Mouse (Mus musculus) granulocyte monocyte progenitor cell, adult 5-6 weeks (primary cell): Measurements from ENCODE around the gene Vmn1r234. TPM values are rescaled to one million over a fixed set of nuclear protein-coding genes. Genes with fewer than 3 reads are reported as not detected.
"Not testable (repeated sequence)": the region's sequence is repeated elsewhere in the genome, so short reads cannot be mapped to it uniquely, and the experiment has no call there.

Source experiments
- ATAC-seq: replicated peaks from 2 replicates; pipeline ENCODE4 v1.8.0; 2016; ENCODE audit warnings: mild to moderate bottlenecking, moderate TSS enrichment, inconsistent platforms; ENCODE audit not compliant: poor library complexity, severe bottlenecking
- total RNA-seq, 2 experiments: library from RNA; stranded (forward) in 1 of 2; stranded (reverse) in 1 of 2; fragments of 200-712, 200-1000 nt in 1 of 2; fragments of >200 nt in 1 of 2; fragmentation: Nextera tagmentation in 1 of 2; gene quantifications; 2 replicates each; pipeline ENCODE4 v1.2.3; 2014 to 2017

Gene Vmn1r234
- total RNA-seq (2014; fragmentation: Nextera tagmentation): not detected in 2 replicates
- total RNA-seq (2017): not detected in 2 replicates

GRCm38 (mm10) chr17:21225787-21226186, at the start of gene Vmn1r234:
TSS of gene Vmn1r234 (plus strand) at chr17:21226087.
- no peak for ATAC-seq

GRCm38 (mm10) chr17:21211081-21211480, 14.8 kb upstream of the Vmn1r234 start:
- not testable (repeated sequence) for ATAC-seq

- ATAC-seq: peak; percentile 94
These were observed 5.8 kb downstream of the Vmn1r234 start for GRCm38 (mm10) chr17:21231654-21232053.

- no peak for ATAC-seq
These were observed 30.2 kb downstream of the Vmn1r234 start, which contains the start of gene Vmn1r235 for GRCm38 (mm10) chr17:21256111-21256510. TSS of gene Vmn1r235 (plus strand) at chr17:21256411.

GRCm38 (mm10) chr17:21272103-21272502, 46.2 kb downstream of the Vmn1r234 start:
- ATAC-seq: peak; percentile 83

GRCm38 (mm10) chr17:21282642-21283041, 56.8 kb downstream of the Vmn1r234 start, which contains the start of gene Vmn1r236:
TSS of gene Vmn1r236 (plus strand) at chr17:21282942.
- no peak for ATAC-seq

- no peak for ATAC-seq
These were observed 58.5 kb downstream of the Vmn1r234 start for GRCm38 (mm10) chr17:21284395-21284794.

Other genes starting within 250 kb of the Vmn1r234 start
- gene Vmn1r233, start 229.6 kb upstream of the Vmn1r234 start, total RNA-seq (2014; fragmentation: Nextera tagmentation): not detected in 2 replicates
- not detected in 2 replicates for gene Vmn1r233, start 229.6 kb upstream of the Vmn1r234 start, total RNA-seq (2017)
- 16.7 and 32.4 TPM in 2 replicates for gene Zfp160, start 217.2 kb upstream of the Vmn1r234 start, total RNA-seq (2014; fragmentation: Nextera tagmentation)
- gene Zfp160, start 217.2 kb upstream of the Vmn1r234 start, total RNA-seq (2017): 20.4 and 23.1 TPM in 2 replicates
- not detected in 2 replicates for gene Vmn1r235, start 30.3 kb downstream of the Vmn1r234 start, total RNA-seq (2014; fragmentation: Nextera tagmentation)
- gene Vmn1r235, start 30.3 kb downstream of the Vmn1r234 start, total RNA-seq (2017): not detected in 2 replicates
- not detected in 2 replicates for gene Vmn1r236, start 56.9 kb downstream of the Vmn1r234 start, total RNA-seq (2014; fragmentation: Nextera tagmentation)
- not detected in 2 replicates for gene Vmn1r236, start 56.9 kb downstream of the Vmn1r234 start, total RNA-seq (2017)
- gene Vmn1r237, start 85.8 kb downstream of the Vmn1r234 start, total RNA-seq (2014; fragmentation: Nextera tagmentation): not detected in 2 replicates
- gene Vmn1r237, start 85.8 kb downstream of the Vmn1r234 start, total RNA-seq (2017): not detected in 2 replicates
- 5.5 and 12.5 TPM in 2 replicates for gene Zfp677, start 157.7 kb downstream of the Vmn1r234 start, total RNA-seq (2014; fragmentation: Nextera tagmentation)
- gene Zfp677, start 157.7 kb downstream of the Vmn1r234 start, total RNA-seq (2017): 11.4 and 17.5 TPM in 2 replicates
- 4.7 and 7.8 TPM in 2 replicates for gene Zfp54, start 197.1 kb downstream of the Vmn1r234 start, total RNA-seq (2014; fragmentation: Nextera tagmentation)
- gene Zfp54, start 197.1 kb downstream of the Vmn1r234 start, total RNA-seq (2017): 7.5 and 10.7 TPM in 2 replicates
- 5.7 and 14.4 TPM in 2 replicates for gene Zfp51, start 224.3 kb downstream of the Vmn1r234 start, total RNA-seq (2014; fragmentation: Nextera tagmentation)
- 10.9 and 12.5 TPM in 2 replicates for gene Zfp51, start 224.3 kb downstream of the Vmn1r234 start, total RNA-seq (2017)